Mouse (Mus musculus): ENCODE data around the gene Zfp853.

Gene Zfp853

DNA sequence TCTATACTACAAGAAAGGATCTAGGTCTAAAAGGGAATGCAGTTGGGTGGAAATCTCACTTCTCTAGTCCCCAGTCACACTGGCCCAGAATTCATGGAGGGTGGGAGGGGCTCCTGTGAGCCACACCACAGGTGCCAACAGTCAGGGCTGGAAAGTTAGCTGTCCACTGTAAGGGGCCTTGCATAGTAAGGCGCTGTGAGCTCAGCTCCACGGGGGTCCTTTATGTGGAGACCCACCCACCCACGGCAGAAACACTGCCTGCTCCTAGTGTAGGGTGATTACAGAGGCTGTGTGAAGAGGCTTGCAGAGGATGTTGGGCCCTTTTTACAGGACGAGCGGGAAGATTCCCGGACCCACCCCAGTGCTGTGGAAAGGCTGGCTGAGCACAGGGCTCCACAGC is 41.4 kb downstream of the Zfp853 start:
- DNase-seq = peak; percentile 5

DNA sequence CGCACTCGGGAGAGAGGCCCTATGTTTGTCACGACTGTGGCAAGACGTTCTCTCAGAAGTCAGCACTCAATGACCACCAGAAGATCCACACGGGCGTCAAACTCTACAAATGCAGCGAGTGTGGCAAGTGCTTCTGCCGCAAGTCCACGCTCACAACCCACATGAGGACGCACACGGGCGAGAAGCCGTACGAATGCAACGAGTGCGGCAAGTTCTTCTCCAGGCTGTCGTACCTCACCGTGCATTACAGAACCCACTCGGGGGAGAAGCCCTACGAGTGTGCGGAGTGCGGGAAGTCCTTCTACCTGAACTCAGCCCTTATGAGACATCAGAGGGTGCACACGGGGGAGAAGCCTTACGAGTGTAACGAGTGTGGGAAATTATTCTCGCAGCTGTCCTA is 48.5 kb downstream of the Zfp853 start:
- no peak for DNase-seq
